Mouse (Mus musculus): Measurements from ENCODE around the gene Sp2. TPM values are rescaled to one million over a fixed set of nuclear protein-coding genes. Genes with fewer than 3 reads are reported as not detected.

Sp2 gene
- polyA plus RNA-seq, 1 experiment from 2014 or later = 13.0 TPM

- peaks cover 58% of the 10 kb centered on the region for H3K36me3 ChIP-seq
- 0 out of 2 replicates have a peak overlapping the region, but pooled peaks have one; percentile 55 for H3K4me2 ChIP-seq
- H3K27ac ChIP-seq = peak overlapping the region; percentile 99
- WGBS (ENCODE audit: insufficient replicate concordance) = 80% methylated on average over 9 of the region's 9 CpGs
- H3K4me1 ChIP-seq (replicated peaks) = peaks cover 98% of the 10 kb centered on the region
- no peaks in the 10 kb centered on the region for H3K27me3 ChIP-seq
- H3K4me3 ChIP-seq (replicated peaks) = no peak overlapping the region
- no peaks in the 10 kb centered on the region for H3K9me3 ChIP-seq (replicated peaks)
- H3K9ac ChIP-seq = peak overlapping the region; percentile 95; the same call in 1 of the 2 replicates
- DNase-seq (no peak), ATAC-seq (ENCODE audit: low read depth) (no peak)
These were observed 46.7 kb downstream of the Sp2 start for GRCm38 (mm10) chr11:96935872-96936650.

GRCm38 (mm10) chr11:96934921-96935356 is 47.8 kb downstream of the Sp2 start:
- H3K4me2 ChIP-seq = peak overlapping the region; percentile 55
- H3K36me3 ChIP-seq = peaks cover 47% of the 10 kb centered on the region
- ATAC-seq (ENCODE audit: low read depth) (peak; percentile 95), DNase-seq (peak; percentile 85)
- H3K4me1 ChIP-seq (replicated peaks) = peaks cover 98% of the 10 kb centered on the region
- WGBS (ENCODE audit: insufficient replicate concordance) = 22% methylated on average over 12 of the region's 12 CpGs
- H3K27ac ChIP-seq = peak overlapping the region; percentile 99
- peak overlapping the region; percentile 17 for H3K4me3 ChIP-seq (replicated peaks)
- H3K9me3 ChIP-seq (replicated peaks) = no peaks in the 10 kb centered on the region
- H3K27me3 ChIP-seq = no peaks in the 10 kb centered on the region
- H3K9ac ChIP-seq = peak overlapping the region; percentile 95

GRCm38 (mm10) chr11:96933562-96934276 is 49.0 kb downstream of the Sp2 start:
- H3K36me3 ChIP-seq = peaks cover 35% of the 10 kb centered on the region
- H3K27me3 ChIP-seq = no peaks in the 10 kb centered on the region
- ATAC-seq (ENCODE audit: low read depth) (no peak), DNase-seq (no peak)
- WGBS (ENCODE audit: insufficient replicate concordance) = 85% methylated on average over 13 of the region's 13 CpGs
- H3K27ac ChIP-seq = peak overlapping the region; percentile 99
- H3K4me1 ChIP-seq (replicated peaks) = peaks cover 98% of the 10 kb centered on the region
- H3K4me3 ChIP-seq (replicated peaks) = no peak overlapping the region
- peak overlapping the region; percentile 59 for H3K9ac ChIP-seq
- no peaks in the 10 kb centered on the region for H3K9me3 ChIP-seq (replicated peaks)
- no peak overlapping the region for H3K4me2 ChIP-seq

GRCm38 (mm10) chr11:96931327-96932062 is 51.3 kb downstream of the Sp2 start:
- peak overlapping the region; percentile 54 for H3K9ac ChIP-seq
- DNase-seq (no peak), ATAC-seq (ENCODE audit: low read depth) (no peak)
- no peaks in the 10 kb centered on the region for H3K9me3 ChIP-seq (replicated peaks)
- H3K4me2 ChIP-seq = peak overlapping the region; percentile 10; the same call in 1 of the 2 replicates
- H3K27ac ChIP-seq = peak overlapping the region; percentile 99
- H3K36me3 ChIP-seq = peaks cover 13% of the 10 kb centered on the region
- 67% methylated on average over 8 of the region's 8 CpGs for WGBS (ENCODE audit: insufficient replicate concordance)
- H3K27me3 ChIP-seq = 0 out of 2 replicates have a peak, but pooled peaks cover 3% of the 10 kb centered on the region
- H3K4me1 ChIP-seq (replicated peaks) = peaks cover 98% of the 10 kb centered on the region
- no peak overlapping the region for H3K4me3 ChIP-seq (replicated peaks)

GRCm38 (mm10) chr11:96929766-96930331 is 52.9 kb downstream of the Sp2 start:
- 18% methylated on average over 9 of the region's 9 CpGs for WGBS (ENCODE audit: insufficient replicate concordance)
- Histone ChIP-seq H3K27me3 (0 out of 2 replicates have a peak, but pooled peaks cover 3% of the 10 kb centered on the region), H3K4me3 (replicated peaks) (0 out of 2 replicates have a peak overlapping the region, but pooled peaks have one; percentile 5), H3K4me2 (peak overlapping the region; percentile 49), H3K36me3 (no peaks in the 10 kb centered on the region), H3K4me1 (replicated peaks) (peaks cover 98% of the 10 kb centered on the region), H3K9me3 (replicated peaks) (no peaks in the 10 kb centered on the region), H3K27ac (peak overlapping the region; percentile 98), H3K9ac (peak overlapping the region; percentile 69)
- ATAC-seq (ENCODE audit: low read depth) (peak; percentile 67), DNase-seq (peak; percentile 35)

GRCm38 (mm10) chr11:96929096-96929765 is 53.5 kb downstream of the Sp2 start:
- Histone ChIP-seq H3K36me3 (no peaks in the 10 kb centered on the region), H3K9ac (peak overlapping the region; percentile 69), H3K4me3 (replicated peaks) (0 out of 2 replicates have a peak overlapping the region, but pooled peaks have one; percentile 5), H3K4me2 (peak overlapping the region; percentile 49), H3K9me3 (replicated peaks) (no peaks in the 10 kb centered on the region), H3K27ac (peak overlapping the region; percentile 98), H3K4me1 (replicated peaks) (peaks cover 98% of the 10 kb centered on the region), H3K27me3 (0 out of 2 replicates have a peak, but pooled peaks cover 3% of the 10 kb centered on the region)
- DNase-seq (no peak), ATAC-seq (ENCODE audit: low read depth) (no peak)
- WGBS (ENCODE audit: insufficient replicate concordance) = 52% methylated on average over 13 of the region's 13 CpGs

- ATAC-seq (ENCODE audit: low read depth) = no peak
- H3K4me3 ChIP-seq (replicated peaks) = 0 out of 2 replicates have a peak overlapping the region, but pooled peaks have one; percentile 5
- WGBS (ENCODE audit: insufficient replicate concordance) = 44% methylated on average over 5 of the region's 5 CpGs
- H3K9me3 ChIP-seq (replicated peaks) = no peaks in the 10 kb centered on the region
- H3K27me3 ChIP-seq = 0 out of 2 replicates have a peak, but pooled peaks cover 6% of the 10 kb centered on the region
- H3K4me2 ChIP-seq = peak overlapping the region; percentile 49; the same call in 1 of the 2 replicates
- H3K36me3 ChIP-seq = no peaks in the 10 kb centered on the region
- peak overlapping the region; percentile 69 for H3K9ac ChIP-seq
- H3K4me1 ChIP-seq (replicated peaks) = peaks cover 98% of the 10 kb centered on the region
- H3K27ac ChIP-seq = peak overlapping the region; percentile 98
- DNase-seq = no peak
These were observed 54.1 kb downstream of the Sp2 start for GRCm38 (mm10) chr11:96928691-96929090.

GRCm38 (mm10) chr11:96928088-96928487 is 54.7 kb downstream of the Sp2 start, which contains the start of gene Prr15l:
Gene Prr15l, plus strand, starts transcription at chr11:96928104.
- no peaks in the 10 kb centered on the region for H3K36me3 ChIP-seq
- H3K4me1 ChIP-seq (replicated peaks) = peaks cover 95% of the 10 kb centered on the region
- H3K9me3 ChIP-seq (replicated peaks) = no peaks in the 10 kb centered on the region
- 0 out of 2 replicates have a peak within 1 kb of the TSS, but pooled peaks have one; percentile 5 for H3K4me3 ChIP-seq (replicated peaks)
- no peak for DNase-seq
- H3K27ac ChIP-seq = peak within 1 kb of the TSS; percentile 98
- WGBS (ENCODE audit: insufficient replicate concordance) = 61% methylated on average over 2 of the region's 2 CpGs
- 0 out of 2 replicates have a peak, but pooled peaks cover 6% of the 10 kb centered on the region for H3K27me3 ChIP-seq
- H3K4me2 ChIP-seq = peak within 1 kb of the TSS; percentile 49; the same call in 1 of the 2 replicates
- ATAC-seq (ENCODE audit: low read depth) = no peak
- H3K9ac ChIP-seq = peak within 1 kb of the TSS; percentile 69

GRCm38 (mm10) chr11:96926587-96926986 is 56.2 kb downstream of the Sp2 start:
- H3K36me3 ChIP-seq = no peaks in the 10 kb centered on the region
- no peaks in the 10 kb centered on the region for H3K9me3 ChIP-seq (replicated peaks)
- peak; percentile 72 for DNase-seq
- peak; percentile 92 for ATAC-seq (ENCODE audit: low read depth)
- peaks cover 80% of the 10 kb centered on the region for H3K4me1 ChIP-seq (replicated peaks)
- peak overlapping the region; percentile 68 for H3K9ac ChIP-seq
- H3K4me3 ChIP-seq (replicated peaks) = no peak overlapping the region
- 0 out of 2 replicates have a peak, but pooled peaks cover 6% of the 10 kb centered on the region for H3K27me3 ChIP-seq
- WGBS (ENCODE audit: insufficient replicate concordance) = 22% methylated on average over 5 of the region's 5 CpGs
- H3K27ac ChIP-seq = peak overlapping the region; percentile 98
- peak overlapping the region; percentile 33 for H3K4me2 ChIP-seq

All from liver, embryonic 13.5 days (tissue).